Mouse (Mus musculus): ENCODE results near the gene Lrrc8e. TPM values are rescaled to one million over a fixed set of nuclear protein-coding genes. Genes with fewer than 3 reads are reported as not detected.
A peak's percentile ranks its signal among the peaks of the same experiment; 100 is the strongest.

Gene Lrrc8e
- polyA plus RNA-seq, 1 experiment from 2014 or later = 0.11 TPM

- no peaks in the 10 kb centered on the region for H3K36me3 ChIP-seq (replicated peaks; ENCODE audit: insufficient read depth, low read length)
- DNase-seq (no peak), ATAC-seq (no peak)
- H3K4me1 ChIP-seq (ENCODE audit: insufficient read depth) = peaks cover 28% of the 10 kb centered on the region
- H3K9me3 ChIP-seq (ENCODE audit: low read length) = no peaks in the 10 kb centered on the region
- peak within 1 kb of the TSS; percentile 40 for H3K4me3 ChIP-seq (ENCODE audit: low read depth, low read length)
- H3K9ac ChIP-seq (replicated peaks) = no peak within 1 kb of the TSS
- no peak for TF ChIP-seq CTCF (IDR thresholded peaks at IDR 0.05; ENCODE audit: low read depth)
- H3K4me2 ChIP-seq (ENCODE audit: low read depth, low read length) = peak within 1 kb of the TSS; percentile 66
- peaks cover 46% of the 10 kb centered on the region for H3K27me3 ChIP-seq (ENCODE audit: insufficient read depth, low read length)
- WGBS (ENCODE audit: insufficient replicate concordance) = 3% methylated on average over 41 of the region's 44 CpGs
- no peak within 1 kb of the TSS for H3K27ac ChIP-seq (ENCODE audit: low read depth)
Observed at GRCm38 (mm10) chr8:4216791-4217621, 9.6 kb upstream of the Lrrc8e start, which contains the start of gene Prr36. Gene Prr36 (minus strand): TSS chr8:4217459.

- TF ChIP-seq EP300 (IDR thresholded peaks at IDR 0.05; ENCODE audit: low read depth) (no peak), CTCF (IDR thresholded peaks at IDR 0.05; ENCODE audit: low read depth) (no peak)
- no peak overlapping the region for H3K4me2 ChIP-seq (ENCODE audit: low read depth, low read length)
- peaks cover 14% of the 10 kb centered on the region; the same call in 1 of the 2 replicates for H3K4me1 ChIP-seq (ENCODE audit: insufficient read depth)
- no peaks in the 10 kb centered on the region for H3K36me3 ChIP-seq (replicated peaks; ENCODE audit: insufficient read depth, low read length)
- H3K4me3 ChIP-seq (ENCODE audit: low read depth, low read length) = no peak overlapping the region
- peaks cover 37% of the 10 kb centered on the region for H3K27me3 ChIP-seq (ENCODE audit: insufficient read depth, low read length)
- ATAC-seq (no peak), DNase-seq (no peak)
- WGBS (ENCODE audit: insufficient replicate concordance) = 85% methylated on average over 3 of the region's 3 CpGs
- H3K9ac ChIP-seq (replicated peaks) = no peak overlapping the region
- no peaks in the 10 kb centered on the region for H3K9me3 ChIP-seq (ENCODE audit: low read length)
- H3K27ac ChIP-seq (ENCODE audit: low read depth) = no peak overlapping the region
Observed at GRCm38 (mm10) chr8:4219617-4220016, 7.0 kb upstream of the Lrrc8e start.

- TF ChIP-seq EP300 (IDR thresholded peaks at IDR 0.05; ENCODE audit: low read depth) = no peak
- TF ChIP-seq CTCF (IDR thresholded peaks at IDR 0.05; ENCODE audit: low read depth) = no peak
- ATAC-seq (no peak), DNase-seq (no peak)
- Histone ChIP-seq H3K4me1 (ENCODE audit: insufficient read depth) (peaks cover 7% of the 10 kb centered on the region; the same call in 1 of the 2 replicates), H3K4me3 (ENCODE audit: low read depth, low read length) (no peak overlapping the region), H3K4me2 (ENCODE audit: low read depth, low read length) (no peak overlapping the region), H3K27ac (ENCODE audit: low read depth) (no peak overlapping the region), H3K27me3 (ENCODE audit: insufficient read depth, low read length) (peaks cover 27% of the 10 kb centered on the region), H3K36me3 (replicated peaks; ENCODE audit: insufficient read depth, low read length) (no peaks in the 10 kb centered on the region), H3K9ac (replicated peaks) (no peak overlapping the region), H3K9me3 (ENCODE audit: low read length) (no peaks in the 10 kb centered on the region)
Observed at GRCm38 (mm10) chr8:4222059-4222458, 4.6 kb upstream of the Lrrc8e start.

DNA sequence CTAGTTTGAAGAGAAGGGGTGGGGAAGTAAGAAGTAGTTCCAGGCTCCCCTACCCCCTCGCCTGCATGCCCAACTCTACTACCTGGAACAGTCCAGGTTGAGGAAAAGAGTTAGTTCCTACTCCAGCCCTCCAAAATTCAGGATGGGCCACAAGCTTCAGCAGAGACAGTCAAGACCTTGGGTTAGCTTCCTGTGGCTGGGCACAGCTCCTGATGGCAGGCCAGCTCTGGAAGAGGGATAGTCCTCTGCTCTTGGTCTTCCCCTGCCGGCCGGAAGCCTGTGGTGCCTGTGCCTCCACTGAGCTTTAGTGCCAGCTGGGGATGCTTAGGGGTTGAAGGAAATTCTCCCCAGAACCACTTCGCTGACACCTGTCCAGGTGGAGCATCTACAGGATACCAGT is 304 bp upstream of the Lrrc8e start:
- 26% methylated on average over 4 of the region's 4 CpGs for WGBS (ENCODE audit: insufficient replicate concordance)
- ATAC-seq = no peak; the same call in 1 of the 2 replicates
- Histone ChIP-seq H3K9ac (replicated peaks) (no peak overlapping the region), H3K4me1 (ENCODE audit: insufficient read depth) (peaks cover 4% of the 10 kb centered on the region; the same call in 1 of the 2 replicates), H3K4me3 (ENCODE audit: low read depth, low read length) (peak overlapping the region; percentile 22; the same call in 1 of the 2 replicates), H3K27ac (ENCODE audit: low read depth) (no peak overlapping the region), H3K27me3 (ENCODE audit: insufficient read depth, low read length) (peaks cover 18% of the 10 kb centered on the region), H3K4me2 (ENCODE audit: low read depth, low read length) (peak overlapping the region; percentile 67), H3K9me3 (ENCODE audit: low read length) (no peaks in the 10 kb centered on the region), H3K36me3 (replicated peaks; ENCODE audit: insufficient read depth, low read length) (no peaks in the 10 kb centered on the region)
- DNase-seq = no peak
- TF ChIP-seq EP300 (IDR thresholded peaks at IDR 0.05; ENCODE audit: low read depth) = no peak

DNA sequence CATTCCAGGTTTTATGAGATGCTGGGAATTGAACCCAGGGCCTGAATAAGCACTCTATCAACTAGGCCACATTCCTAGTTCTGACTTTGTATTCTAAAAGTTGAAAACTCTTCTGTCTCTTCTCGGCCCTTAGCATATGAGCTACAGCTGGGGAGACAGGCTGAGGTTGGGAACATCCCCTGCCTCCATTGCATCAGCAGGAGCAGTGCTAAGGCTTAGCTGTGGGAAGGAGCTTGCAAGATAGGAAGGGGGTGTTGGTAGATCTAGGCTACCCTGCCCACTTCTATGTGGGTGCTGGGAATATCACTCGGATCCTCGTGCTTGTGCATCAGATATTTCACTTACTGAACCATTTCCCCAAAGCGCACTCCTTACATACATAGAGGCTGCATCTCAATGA is 1.3 kb downstream of the Lrrc8e start:
- Histone ChIP-seq H3K4me3 (ENCODE audit: low read depth, low read length) (no peak overlapping the region), H3K4me1 (ENCODE audit: insufficient read depth) (peaks cover 4% of the 10 kb centered on the region; the same call in 1 of the 2 replicates), H3K9ac (replicated peaks) (no peak overlapping the region), H3K27ac (ENCODE audit: low read depth) (no peak overlapping the region), H3K36me3 (replicated peaks; ENCODE audit: insufficient read depth, low read length) (no peaks in the 10 kb centered on the region), H3K4me2 (ENCODE audit: low read depth, low read length) (no peak overlapping the region), H3K27me3 (ENCODE audit: insufficient read depth, low read length) (peaks cover 18% of the 10 kb centered on the region), H3K9me3 (ENCODE audit: low read length) (no peaks in the 10 kb centered on the region)
- no peak for TF ChIP-seq CTCF (IDR thresholded peaks at IDR 0.05; ENCODE audit: low read depth)
- no peak for TF ChIP-seq EP300 (IDR thresholded peaks at IDR 0.05; ENCODE audit: low read depth)
- DNase-seq (no peak), ATAC-seq (no peak)
- 79% methylated on average over 4 of the region's 4 CpGs for WGBS (ENCODE audit: insufficient replicate concordance)

GRCm38 (mm10) chr8:4229784-4230183 is 3.2 kb downstream of the Lrrc8e start:
- 58% methylated on average over 5 of the region's 5 CpGs for WGBS (ENCODE audit: insufficient replicate concordance)
- TF ChIP-seq EP300 (IDR thresholded peaks at IDR 0.05; ENCODE audit: low read depth) (no peak), CTCF (IDR thresholded peaks at IDR 0.05; ENCODE audit: low read depth) (no peak)
- Histone ChIP-seq H3K36me3 (replicated peaks; ENCODE audit: insufficient read depth, low read length) (no peaks in the 10 kb centered on the region), H3K9me3 (ENCODE audit: low read length) (no peaks in the 10 kb centered on the region), H3K27ac (ENCODE audit: low read depth) (no peak overlapping the region), H3K27me3 (ENCODE audit: insufficient read depth, low read length) (peaks cover 18% of the 10 kb centered on the region), H3K4me3 (ENCODE audit: low read depth, low read length) (no peak overlapping the region), H3K4me1 (ENCODE audit: insufficient read depth) (peaks cover 4% of the 10 kb centered on the region; the same call in 1 of the 2 replicates), H3K9ac (replicated peaks) (no peak overlapping the region), H3K4me2 (ENCODE audit: low read depth, low read length) (no peak overlapping the region)
- ATAC-seq (no peak), DNase-seq (no peak)

Data from liver, postnatal 0 days (tissue).